Mouse (Mus musculus) G1E (cell line): ENCODE results near the gene Snapc2.

Experiments used
- CTCF ChIP-seq: IDR thresholded peaks from 2 replicates; pipeline ENCODE4 v1.5.1; 2012; ENCODE audit warnings: low read depth, low read length, inconsistent platforms, mixed read lengths
- GATA1 ChIP-seq: IDR thresholded peaks from 2 replicates; pipeline ENCODE4 v1.6.1; 2012; ENCODE audit warnings: borderline replicate concordance, low read length, inconsistent platforms, mixed read lengths
- GATA2 ChIP-seq: IDR thresholded peaks from 2 replicates; pipeline ENCODE4 v1.6.1; 2012; ENCODE audit warnings: low read depth, low read length, inconsistent platforms, borderline replicate concordance

DNA sequence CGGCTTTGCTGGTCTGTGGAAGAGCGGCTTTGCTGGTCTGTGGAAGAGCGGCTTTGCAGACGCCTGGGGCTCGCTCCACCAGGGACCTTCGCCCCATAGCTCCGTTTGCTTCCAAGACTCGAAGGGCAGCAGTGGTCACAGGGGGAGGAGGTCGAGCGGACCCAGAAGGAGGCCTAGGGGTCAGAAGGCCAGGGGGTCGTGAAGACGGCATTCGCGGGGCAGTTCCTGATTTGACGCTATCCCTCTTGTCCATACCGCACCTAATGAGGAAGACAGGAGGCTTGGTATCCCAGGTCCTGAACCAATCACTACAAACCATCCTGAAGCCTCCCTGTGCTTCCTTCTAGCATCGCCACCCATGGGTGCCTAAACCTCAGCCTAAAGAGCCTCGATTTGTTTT is 36.6 kb upstream of the Snapc2 start:
- no peak for TF ChIP-seq CTCF
- TF ChIP-seq GATA1 = no peak
- no peak for TF ChIP-seq GATA2
